In genomic region chr15:101929087-101929486, GRCm38 (mm10) we compare ENCODE assay signal across 12 mouse cellular contexts. TPM values are rescaled to one million over a fixed set of nuclear protein-coding genes. Genes with fewer than 3 reads are reported as not detected.
DNase-seq lines count a peak whose midpoint lies in the region; ATAC-seq and TF ChIP-seq lines count a peak whose summit lies in the region.
"Had no signal": no experiment of that assay in that cellular context is flagged by ENCODE, and none has a peak within 500 bp of the region (broad histone marks: within the 10 kb centered on the region; RNA-seq: fewer than 3 reads in every experiment).

No protein-coding gene starts in this region.

- no peak for DNase-seq in forebrain, embryonic 14.5 days (ENCODE audit: low spot score)
- DNase-seq in liver, embryonic 11.5 days (ENCODE audit: low spot score): no peak
- no peak for DNase-seq in liver, postnatal 0 days
- peak; percentile 18 for DNase-seq in embryo, embryonic 9.5 days (ENCODE audit: extremely low spot score)
- DNase-seq in layer of hippocampus, adult 2 months (ENCODE audit: low spot score in 2 of 2): no peak
- DNase-seq in urinary bladder, postnatal 4 days (ENCODE audit: low spot score in 2 of 2): no peak
- DNase-seq: cerebellum, adult 9-10 months had no signal

- H3K27ac ChIP-seq in forebrain, embryonic 12.5 days: no peak overlapping the region
- no peak overlapping the region for H3K27ac ChIP-seq in forebrain, embryonic 14.5 days (ENCODE audit: low read depth, low read length)
- H3K27ac ChIP-seq in liver, embryonic 11.5 days (ENCODE audit: low read depth, low read length): no peak overlapping the region
- H3K27ac ChIP-seq in liver, postnatal 0 days (ENCODE audit: low read depth): no peak overlapping the region
- H3K27ac ChIP-seq in limb, embryonic 13.5 days: no peak overlapping the region
- no peak overlapping the region for H3K27ac ChIP-seq in layer of hippocampus, adult 2 months

- no peaks in the 10 kb centered on the region for H3K36me3 ChIP-seq in forebrain, embryonic 12.5 days (replicated peaks)
- H3K36me3 ChIP-seq in forebrain, embryonic 14.5 days (ENCODE audit: control insufficient read depth, insufficient read depth, low read length): no peaks in the 10 kb centered on the region
- no peaks in the 10 kb centered on the region for H3K36me3 ChIP-seq in liver, embryonic 11.5 days (ENCODE audit: control insufficient read depth, insufficient read depth, low read length)
- H3K36me3 ChIP-seq in liver, postnatal 0 days (replicated peaks; ENCODE audit: insufficient read depth, low read length): no peaks in the 10 kb centered on the region
- H3K36me3 ChIP-seq in limb, embryonic 13.5 days: no peaks in the 10 kb centered on the region

- no peak for ATAC-seq in forebrain, embryonic 12.5 days (ENCODE audit: low FRiP score)
- ATAC-seq in forebrain, embryonic 14.5 days: no peak
- ATAC-seq in liver, embryonic 11.5 days (replicated peaks; ENCODE audit: low FRiP score): no peak
- no peak for ATAC-seq in liver, postnatal 0 days
- ATAC-seq in limb, embryonic 13.5 days (ENCODE audit: low FRiP score, low read depth): no peak

- H3K4me1 ChIP-seq in forebrain, embryonic 12.5 days: peaks cover 10% of the 10 kb centered on the region
- H3K4me1 ChIP-seq in forebrain, embryonic 14.5 days (ENCODE audit: control insufficient read depth, insufficient read depth, low read length): no peaks in the 10 kb centered on the region
- peaks cover 6% of the 10 kb centered on the region; the same call in 1 of the 2 replicates for H3K4me1 ChIP-seq in liver, embryonic 11.5 days (replicated peaks; ENCODE audit: control insufficient read depth, insufficient read depth, low read length)
- peaks cover 9% of the 10 kb centered on the region for H3K4me1 ChIP-seq in liver, postnatal 0 days (ENCODE audit: insufficient read depth)
- peaks cover 28% of the 10 kb centered on the region for H3K4me1 ChIP-seq in limb, embryonic 13.5 days

- no peak overlapping the region for H3K9ac ChIP-seq in forebrain, embryonic 12.5 days
- no peak overlapping the region for H3K9ac ChIP-seq in forebrain, embryonic 14.5 days (ENCODE audit: low read length)
- H3K9ac ChIP-seq in liver, embryonic 11.5 days (ENCODE audit: low read depth, low read length): no peak overlapping the region
- no peak overlapping the region for H3K9ac ChIP-seq in liver, postnatal 0 days (replicated peaks)
- no peak overlapping the region for H3K9ac ChIP-seq in limb, embryonic 13.5 days

- WGBS in forebrain, embryonic 12.5 days: 24% methylated on average over 9 of the region's 9 CpGs
- WGBS in forebrain, embryonic 14.5 days: 25% methylated on average over 9 of the region's 9 CpGs
- 13% methylated on average over 9 of the region's 9 CpGs for WGBS in liver, embryonic 11.5 days
- WGBS in liver, postnatal 0 days (ENCODE audit: insufficient replicate concordance): 25% methylated on average over 9 of the region's 9 CpGs
- WGBS in limb, embryonic 13.5 days: 11% methylated on average over 9 of the region's 9 CpGs

- no peaks in the 10 kb centered on the region for H3K9me3 ChIP-seq in forebrain, embryonic 12.5 days
- no peaks in the 10 kb centered on the region for H3K9me3 ChIP-seq in forebrain, embryonic 14.5 days (replicated peaks; ENCODE audit: control insufficient read depth, low read length)
- no peaks in the 10 kb centered on the region for H3K9me3 ChIP-seq in liver, embryonic 11.5 days (ENCODE audit: control insufficient read depth, low read length)
- no peaks in the 10 kb centered on the region for H3K9me3 ChIP-seq in liver, postnatal 0 days (ENCODE audit: low read length)
- no peaks in the 10 kb centered on the region for H3K9me3 ChIP-seq in limb, embryonic 13.5 days
- H3K9me3 ChIP-seq: megakaryocyte, embryonic 14.5 days had no signal

- H3K4me3 ChIP-seq in forebrain, embryonic 12.5 days (replicated peaks): no peak overlapping the region
- no peak overlapping the region for H3K4me3 ChIP-seq in forebrain, embryonic 14.5 days (ENCODE audit: low read depth, low read length)
- H3K4me3 ChIP-seq in liver, embryonic 11.5 days (ENCODE audit: low read depth, low read length): no peak overlapping the region
- no peak overlapping the region for H3K4me3 ChIP-seq in liver, postnatal 0 days (ENCODE audit: low read depth, low read length)
- no peak overlapping the region for H3K4me3 ChIP-seq in limb, embryonic 13.5 days
- no peak overlapping the region for H3K4me3 ChIP-seq in layer of hippocampus, adult 2 months
- H3K4me3 ChIP-seq: megakaryocyte, embryonic 14.5 days had no signal

- H3K27me3 ChIP-seq in forebrain, embryonic 12.5 days: peaks cover 36% of the 10 kb centered on the region
- no peaks in the 10 kb centered on the region; the same call in 1 of the 2 replicates for H3K27me3 ChIP-seq in forebrain, embryonic 14.5 days (replicated peaks; ENCODE audit: control insufficient read depth, insufficient read depth, low read length)
- peaks cover 24% of the 10 kb centered on the region for H3K27me3 ChIP-seq in liver, embryonic 11.5 days (replicated peaks; ENCODE audit: control insufficient read depth, insufficient read depth, low read length)
- H3K27me3 ChIP-seq in liver, postnatal 0 days (ENCODE audit: insufficient read depth, low read length): peaks cover 11% of the 10 kb centered on the region
- peaks cover 38% of the 10 kb centered on the region for H3K27me3 ChIP-seq in limb, embryonic 13.5 days

- TF ChIP-seq EP300 in liver, postnatal 0 days (IDR thresholded peaks at IDR 0.05; ENCODE audit: low read depth): no peak

- no peak for TF ChIP-seq CTCF in liver, postnatal 0 days (IDR thresholded peaks at IDR 0.05; ENCODE audit: low read depth)
- TF ChIP-seq CTCF in layer of hippocampus, adult 2 months (conservative IDR thresholded peaks at IDR 0.05): no peak

- H3K4me2 ChIP-seq in forebrain, embryonic 12.5 days: peak overlapping the region; percentile 48; the same call in 1 of the 2 replicates
- no peak overlapping the region for H3K4me2 ChIP-seq in forebrain, embryonic 14.5 days (ENCODE audit: low read length)
- peak overlapping the region; percentile 55 for H3K4me2 ChIP-seq in liver, embryonic 11.5 days
- H3K4me2 ChIP-seq in liver, postnatal 0 days (ENCODE audit: low read depth, low read length): no peak overlapping the region
- peak overlapping the region; percentile 52 for H3K4me2 ChIP-seq in limb, embryonic 13.5 days (replicated peaks)

RNA-seq across cellular contexts. Expression of gene Krt4, which starts 4.6 kb away (rescaled TPM):
- polyA plus RNA-seq in forebrain, embryonic 12.5 days (2016; fragmentation: Nextera tagmentation; extraction: Ambion mirVana): not detected in 2 replicates
- not detected in 2 replicates for polyA plus RNA-seq in forebrain, embryonic 14.5 days (2014; fragmentation: Nextera tagmentation; extraction: Ambion mirVana)
- polyA plus RNA-seq in liver, embryonic 11.5 days (2014; fragmentation: Nextera tagmentation; extraction: Ambion mirVana): not detected in 2 replicates
- polyA plus RNA-seq in liver, postnatal 0 days (2015; fragmentation: Nextera tagmentation; extraction: Ambion mirVana): 0.08 TPM in 1 of 2 replicates, not detected in the other
- 4.1 and 6.3 TPM in 2 replicates for polyA plus RNA-seq in limb, embryonic 13.5 days (2015; fragmentation: Nextera tagmentation; extraction: Ambion mirVana)
- total RNA-seq in layer of hippocampus, adult 2 months (2021): not detected
- polyA plus RNA-seq: C2C12 had no signal

RNA-seq across cellular contexts. Expression of gene Krt79, which starts 11.0 kb away (rescaled TPM):
- polyA plus RNA-seq in forebrain, embryonic 12.5 days (2016; fragmentation: Nextera tagmentation; extraction: Ambion mirVana): 0.08 and 0.15 TPM in 2 replicates
- polyA plus RNA-seq in forebrain, embryonic 14.5 days (2014; fragmentation: Nextera tagmentation; extraction: Ambion mirVana): 0.10 and 0.27 TPM in 2 replicates
- 0.08 TPM in 1 of 2 replicates, not detected in the other for polyA plus RNA-seq in liver, embryonic 11.5 days (2014; fragmentation: Nextera tagmentation; extraction: Ambion mirVana)
- not detected in 2 replicates for polyA plus RNA-seq in liver, postnatal 0 days (2015; fragmentation: Nextera tagmentation; extraction: Ambion mirVana)
- polyA plus RNA-seq in limb, embryonic 13.5 days (2015; fragmentation: Nextera tagmentation; extraction: Ambion mirVana): 0.15 and 0.20 TPM in 2 replicates
- total RNA-seq in layer of hippocampus, adult 2 months (2021): not detected

RNA-seq across cellular contexts. Expression of gene Krt78, which starts 25.0 kb away (rescaled TPM):
- not detected in 2 replicates for polyA plus RNA-seq in forebrain, embryonic 12.5 days (2016; fragmentation: Nextera tagmentation; extraction: Ambion mirVana)
- not detected in 2 replicates for polyA plus RNA-seq in forebrain, embryonic 14.5 days (2014; fragmentation: Nextera tagmentation; extraction: Ambion mirVana)
- not detected in 2 replicates for polyA plus RNA-seq in liver, embryonic 11.5 days (2014; fragmentation: Nextera tagmentation; extraction: Ambion mirVana)
- polyA plus RNA-seq in liver, postnatal 0 days (2015; fragmentation: Nextera tagmentation; extraction: Ambion mirVana): not detected in 2 replicates
- 0.06 TPM in 1 of 2 replicates, not detected in the other for polyA plus RNA-seq in limb, embryonic 13.5 days (2015; fragmentation: Nextera tagmentation; extraction: Ambion mirVana)
- not detected for total RNA-seq in layer of hippocampus, adult 2 months (2021)
- polyA plus RNA-seq: C2C12 had no signal

RNA-seq across cellular contexts. Expression of gene Krt76, which starts 36.4 kb away (rescaled TPM):
- not detected in 2 replicates for polyA plus RNA-seq in forebrain, embryonic 12.5 days (2016; fragmentation: Nextera tagmentation; extraction: Ambion mirVana)
- not detected in 2 replicates for polyA plus RNA-seq in forebrain, embryonic 14.5 days (2014; fragmentation: Nextera tagmentation; extraction: Ambion mirVana)
- not detected in 2 replicates for polyA plus RNA-seq in liver, embryonic 11.5 days (2014; fragmentation: Nextera tagmentation; extraction: Ambion mirVana)
- polyA plus RNA-seq in liver, postnatal 0 days (2015; fragmentation: Nextera tagmentation; extraction: Ambion mirVana): not detected in 2 replicates
- not detected in 2 replicates for polyA plus RNA-seq in limb, embryonic 13.5 days (2015; fragmentation: Nextera tagmentation; extraction: Ambion mirVana)
- total RNA-seq in layer of hippocampus, adult 2 months (2021): not detected
- polyA plus RNA-seq: C2C12 had no signal

RNA-seq across cellular contexts. Expression of gene Krt77, which starts 59.6 kb away (rescaled TPM):
- not detected in 2 replicates for polyA plus RNA-seq in forebrain, embryonic 12.5 days (2016; fragmentation: Nextera tagmentation; extraction: Ambion mirVana)
- 0.32 and 0.91 TPM in 2 replicates for polyA plus RNA-seq in forebrain, embryonic 14.5 days (2014; fragmentation: Nextera tagmentation; extraction: Ambion mirVana)
- not detected in 2 replicates for polyA plus RNA-seq in liver, embryonic 11.5 days (2014; fragmentation: Nextera tagmentation; extraction: Ambion mirVana)
- polyA plus RNA-seq in liver, postnatal 0 days (2015; fragmentation: Nextera tagmentation; extraction: Ambion mirVana): not detected in 2 replicates
- polyA plus RNA-seq in limb, embryonic 13.5 days (2015; fragmentation: Nextera tagmentation; extraction: Ambion mirVana): 0.25 and 0.31 TPM in 2 replicates
- 10 to 100 TPM; 13.3 to 16.2 TPM for total RNA-seq in layer of hippocampus, adult 2 months (2021)
- polyA plus RNA-seq: C2C12; large intestine, adult 2 months had no signal

Comparison
In these comparisons a context has a peak if more than half of its experiments do, and no peak if none do; other contexts are left out.
1. H3K4me2 ChIP-seq: peak in forebrain, embryonic 12.5 days (single experiment), liver, embryonic 11.5 days (single experiment) and limb, embryonic 13.5 days (single experiment); none in forebrain, embryonic 14.5 days (single experiment) and liver, postnatal 0 days (single experiment).